Mouse (Mus musculus) bone marrow, adult 2 months (tissue): ENCODE results near the gene Tmem132b.

ENCODE experiments used
- CTCF ChIP-seq: fragments of 200-500 bp; IDR thresholded peaks from 2 replicates; pipeline ENCODE4 v1.5.1; 2011; ENCODE audit warnings: low read length, control low read depth; ENCODE audit not compliant: control insufficient read depth, insufficient read depth
- POLR2A ChIP-seq: fragments of 200-500 bp; IDR thresholded peaks from 2 replicates; pipeline ENCODE4 v1.6.1; 2011; ENCODE audit warnings: low read depth, mild to moderate bottlenecking, control low read depth, low read length, borderline replicate concordance; ENCODE audit not compliant: control insufficient read depth

DNA sequence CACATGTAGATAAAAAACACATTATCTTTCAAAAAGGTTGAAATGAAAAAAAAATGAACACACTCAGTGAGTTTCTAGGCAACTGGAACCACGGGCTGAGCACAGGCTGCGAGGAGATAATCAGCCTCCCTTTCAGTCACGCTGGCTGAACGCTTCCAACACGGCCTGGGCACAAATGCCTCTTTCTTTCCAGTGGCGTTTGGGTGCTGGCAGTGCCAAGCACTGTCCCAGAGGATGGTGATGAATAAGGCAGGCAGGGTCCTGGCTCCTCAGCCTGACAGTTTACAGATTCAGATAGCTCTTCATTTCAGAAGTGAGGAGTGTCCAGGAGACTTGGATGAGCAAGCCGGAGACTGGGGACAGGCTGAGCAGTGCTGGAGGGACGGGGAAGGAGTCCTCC lies 173.8 kb downstream of the Tmem132b start:
- TF ChIP-seq CTCF (no peak), POLR2A (no peak)
